Mouse (Mus musculus) frontal cortex, adult (tissue): ENCODE data around the gene Ciita.
A peak's percentile ranks its signal among the peaks of the same experiment; 100 is the strongest.

Experiments used
- ATAC-seq: cut with Nextera tagmentation; 2 replicates; pipeline ENCODE4 v1.9.2; 2017; ENCODE audit warnings: mild to moderate bottlenecking, moderate library complexity, mixed read lengths; ENCODE audit not compliant: low TSS enrichment

The Ciita gene

DNA sequence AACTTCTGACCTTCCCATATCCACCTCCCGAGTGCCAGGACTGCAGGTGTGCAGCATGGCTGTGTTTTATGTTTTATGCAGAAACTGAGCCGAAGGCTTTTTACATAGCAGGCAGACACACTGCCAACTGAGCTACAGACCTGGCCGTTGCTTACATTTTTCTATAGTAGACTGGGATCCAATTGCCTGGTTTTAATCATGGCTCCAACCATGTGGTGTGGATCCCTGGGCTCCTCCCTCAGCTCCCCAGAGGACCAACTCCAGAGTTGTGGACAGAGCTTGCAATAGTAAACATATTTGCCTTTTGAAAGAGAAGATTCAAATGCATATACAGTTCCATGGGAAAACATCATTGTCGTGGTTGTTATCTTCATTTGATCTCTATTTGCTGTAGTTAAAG is 71.7 kb downstream of the Ciita start:
- ATAC-seq: no peak

- no peak for ATAC-seq
Measured at GRCm38 (mm10) chr16:10553858-10554257, 74.0 kb downstream of the Ciita start.

DNA sequence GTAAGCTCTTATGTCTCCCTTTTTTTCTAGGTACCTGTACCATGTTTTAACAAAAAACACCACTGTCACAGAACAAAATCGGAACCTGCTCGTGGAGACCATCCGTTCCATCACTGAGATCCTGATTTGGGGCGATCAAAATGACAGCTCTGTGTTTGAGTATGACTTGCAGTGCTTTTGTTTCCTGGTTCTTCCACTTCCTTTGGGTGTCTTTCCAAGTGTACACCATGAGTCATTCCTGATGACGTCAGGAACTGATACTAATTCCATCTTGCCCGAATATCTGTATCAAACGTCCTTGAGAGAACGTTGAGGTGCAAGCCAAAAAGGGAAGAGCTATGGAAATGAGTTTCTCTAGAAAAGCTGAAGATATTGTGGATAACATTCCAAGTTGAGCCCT is 80.1 kb downstream of the Ciita start:
- ATAC-seq: peak; percentile 45

GRCm38 (mm10) chr16:10565278-10565885 is 85.5 kb downstream of the Ciita start:
- peak; percentile 74 for ATAC-seq

DNA sequence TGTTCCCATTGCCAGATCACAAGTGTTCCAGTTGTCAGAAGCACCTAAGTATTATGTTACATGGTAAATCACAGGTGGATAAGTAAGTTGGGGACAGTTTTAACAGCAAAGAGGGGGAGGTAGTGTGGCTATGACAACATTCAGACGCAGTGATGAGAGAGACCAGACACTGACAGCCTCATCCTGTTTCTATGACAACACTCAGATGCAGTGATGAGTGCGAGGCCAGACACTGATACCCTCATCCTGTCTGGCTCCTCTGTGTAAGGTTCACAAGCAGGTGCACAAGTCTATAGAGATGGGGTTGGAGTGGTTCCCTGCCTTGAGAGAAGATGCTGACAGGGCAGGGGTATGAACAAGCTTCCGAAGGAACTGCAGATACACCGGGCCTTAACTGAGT is 87.3 kb downstream of the Ciita start:
- ATAC-seq: no peak

DNA sequence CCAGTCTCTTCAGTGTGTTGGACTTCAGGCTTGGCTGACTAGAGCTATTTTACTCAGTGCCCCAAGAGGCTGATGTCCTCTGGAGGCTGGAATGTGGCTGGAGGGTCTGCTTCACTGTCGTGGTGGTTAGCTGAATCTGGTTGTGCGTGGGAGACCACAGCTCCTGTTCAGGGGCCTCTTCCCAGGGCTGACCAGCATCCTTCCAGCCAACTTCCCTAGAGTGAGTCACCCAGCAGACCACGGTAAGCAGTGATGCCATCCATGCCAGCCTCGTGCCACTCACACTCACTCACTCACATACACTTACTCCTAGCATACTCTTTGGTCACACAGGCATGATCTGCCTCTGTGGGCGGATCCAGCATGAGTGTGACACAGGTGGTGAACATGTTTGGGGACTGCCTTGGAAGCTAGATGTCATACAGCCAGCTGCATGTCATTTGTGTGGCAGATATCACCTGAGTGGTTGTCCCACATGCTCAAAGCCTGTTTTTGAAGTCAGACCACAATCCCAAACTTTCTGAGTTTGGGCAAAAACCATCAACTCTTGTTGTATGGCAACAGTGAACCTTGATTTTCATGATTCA is 90.0 kb downstream of the Ciita start:
- ATAC-seq: no peak

- no peak for ATAC-seq
Measured at GRCm38 (mm10) chr16:10570708-10571107, 90.8 kb downstream of the Ciita start.

DNA sequence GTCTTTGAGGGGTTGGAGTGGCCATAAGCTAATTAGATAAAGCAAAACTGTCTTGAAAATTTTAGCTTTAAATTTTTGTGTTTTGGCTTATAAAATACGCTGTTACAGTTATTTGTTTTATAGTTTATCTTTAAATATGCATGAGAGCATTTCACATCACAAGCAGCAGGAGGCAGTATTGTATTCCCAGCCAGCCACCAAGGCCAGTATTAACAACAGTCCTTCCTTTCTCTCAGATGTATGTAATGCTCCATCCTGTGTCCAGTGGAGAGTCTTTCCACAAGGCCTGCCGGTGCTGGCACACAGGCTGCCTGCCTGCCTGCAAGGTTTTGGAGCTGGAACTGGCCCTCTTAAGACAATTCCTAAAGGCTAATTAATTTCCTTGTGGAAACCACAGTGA is 92.0 kb downstream of the Ciita start:
- ATAC-seq: no peak

- no peak for ATAC-seq
Measured at GRCm38 (mm10) chr16:10574936-10575335, 95.1 kb downstream of the Ciita start.

GRCm38 (mm10) chr16:10575915-10576314 is 96.1 kb downstream of the Ciita start:
- ATAC-seq: no peak

DNA sequence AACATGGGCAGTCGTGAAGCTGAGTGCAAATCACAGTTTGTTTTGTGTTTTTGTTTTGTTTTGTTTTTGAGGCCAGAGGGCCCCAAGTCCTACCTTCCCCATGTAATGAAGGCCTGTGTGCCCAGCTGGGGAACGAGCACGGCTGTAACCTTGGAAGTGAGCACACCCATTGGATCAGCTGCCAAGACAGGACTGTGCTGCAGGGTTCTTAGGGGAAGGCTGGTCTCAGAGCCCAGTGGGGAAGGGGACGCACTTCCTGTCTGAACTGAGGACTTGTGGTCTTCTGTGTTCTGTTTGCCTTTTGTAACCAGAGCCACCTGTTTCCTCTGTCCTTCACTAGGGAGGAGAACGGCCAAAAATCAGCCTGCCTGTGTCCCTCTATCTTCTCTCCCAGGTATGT is 97.7 kb downstream of the Ciita start:
- no peak for ATAC-seq
